Mouse (Mus musculus): ENCODE measurements around the gene Itpa. TPM values are rescaled to one million over a fixed set of nuclear protein-coding genes. Genes with fewer than 3 reads are reported as not detected.

Gene Itpa
- polyA plus RNA-seq, 1 experiment = 43.3 TPM

GRCm38 (mm10) chr2:130664102-130664701 is 3.2 kb upstream of the Itpa start, which contains the start of gene Ddrgk1:
Gene Ddrgk1, minus strand, starts transcription at chr2:130664659.
- DNase-seq = peak; percentile 89
- TF ChIP-seq CTCF (IDR thresholded peaks at IDR 0.05; ENCODE audit: borderline replicate concordance, control insufficient read depth, extremely low read depth, insufficient read depth, low read length, poor library complexity) (peak; percentile 51; the same call in 1 of the 2 replicates), POLR2A (IDR thresholded peaks at IDR 0.05; ENCODE audit: control insufficient read depth, extremely low read depth, insufficient read depth, low read length, poor library complexity) (peak; percentile 63)
- Histone ChIP-seq H3K4me1 (replicated peaks; ENCODE audit: control insufficient read depth, insufficient read depth, low read length) (peaks cover 17% of the 10 kb centered on the region), H3K4me3 (ENCODE audit: control insufficient read depth, insufficient read depth, low read length) (peak within 1 kb of the TSS; percentile 81), H3K27me3 (ENCODE audit: control insufficient read depth, insufficient read depth, low read length) (no peaks in the 10 kb centered on the region), H3K27ac (ENCODE audit: control insufficient read depth, insufficient read depth, low read length) (peak within 1 kb of the TSS; percentile 74), H3K36me3 (ENCODE audit: control insufficient read depth, insufficient read depth, low read length) (peaks cover 3% of the 10 kb centered on the region; the same call in 1 of the 2 replicates)
- under 1% methylated on average over 40 of the region's 40 CpGs for WGBS

GRCm38 (mm10) chr2:130677211-130677610 is 9.8 kb downstream of the Itpa start:
- H3K4me1 ChIP-seq (replicated peaks; ENCODE audit: control insufficient read depth, insufficient read depth, low read length) = no peaks in the 10 kb centered on the region
- no peak overlapping the region for H3K27ac ChIP-seq (ENCODE audit: control insufficient read depth, insufficient read depth, low read length)
- TF ChIP-seq CTCF (IDR thresholded peaks at IDR 0.05; ENCODE audit: borderline replicate concordance, control insufficient read depth, extremely low read depth, insufficient read depth, low read length, poor library complexity) (no peak), POLR2A (IDR thresholded peaks at IDR 0.05; ENCODE audit: control insufficient read depth, extremely low read depth, insufficient read depth, low read length, poor library complexity) (no peak)
- H3K4me3 ChIP-seq (ENCODE audit: control insufficient read depth, insufficient read depth, low read length) = no peak overlapping the region
- DNase-seq = no peak
- WGBS = 92% methylated on average over 10 of the region's 10 CpGs
- no peaks in the 10 kb centered on the region for H3K27me3 ChIP-seq (ENCODE audit: control insufficient read depth, insufficient read depth, low read length)
- H3K36me3 ChIP-seq (ENCODE audit: control insufficient read depth, insufficient read depth, low read length) = peaks cover 80% of the 10 kb centered on the region

GRCm38 (mm10) chr2:130679154-130679553 is 11.7 kb downstream of the Itpa start:
- Histone ChIP-seq H3K4me1 (replicated peaks; ENCODE audit: control insufficient read depth, insufficient read depth, low read length) (no peaks in the 10 kb centered on the region), H3K36me3 (ENCODE audit: control insufficient read depth, insufficient read depth, low read length) (peaks cover 63% of the 10 kb centered on the region), H3K27ac (ENCODE audit: control insufficient read depth, insufficient read depth, low read length) (no peak overlapping the region), H3K27me3 (ENCODE audit: control insufficient read depth, insufficient read depth, low read length) (no peaks in the 10 kb centered on the region), H3K4me3 (ENCODE audit: control insufficient read depth, insufficient read depth, low read length) (no peak overlapping the region)
- DNase-seq = no peak
- TF ChIP-seq POLR2A (IDR thresholded peaks at IDR 0.05; ENCODE audit: control insufficient read depth, extremely low read depth, insufficient read depth, low read length, poor library complexity) (no peak), CTCF (IDR thresholded peaks at IDR 0.05; ENCODE audit: borderline replicate concordance, control insufficient read depth, extremely low read depth, insufficient read depth, low read length, poor library complexity) (no peak)
- 95% methylated on average over 12 of the region's 12 CpGs for WGBS

- Histone ChIP-seq H3K4me1 (replicated peaks; ENCODE audit: control insufficient read depth, insufficient read depth, low read length) (no peaks in the 10 kb centered on the region), H3K27ac (ENCODE audit: control insufficient read depth, insufficient read depth, low read length) (no peak overlapping the region)
- WGBS = 99% methylated on average over 6 of the region's 6 CpGs
These were observed 12.5 kb downstream of the Itpa start for GRCm38 (mm10) chr2:130679899-130680298.

GRCm38 (mm10) chr2:130681531-130681930 is 14.1 kb downstream of the Itpa start:
- over 99% methylated on average over 3 of the region's 3 CpGs for WGBS
- H3K27ac ChIP-seq (ENCODE audit: control insufficient read depth, insufficient read depth, low read length) = no peak overlapping the region
- no peaks in the 10 kb centered on the region for H3K27me3 ChIP-seq (ENCODE audit: control insufficient read depth, insufficient read depth, low read length)
- no peak overlapping the region for H3K4me3 ChIP-seq (ENCODE audit: control insufficient read depth, insufficient read depth, low read length)
- no peaks in the 10 kb centered on the region for H3K4me1 ChIP-seq (replicated peaks; ENCODE audit: control insufficient read depth, insufficient read depth, low read length)
- no peak for DNase-seq
- TF ChIP-seq CTCF (IDR thresholded peaks at IDR 0.05; ENCODE audit: borderline replicate concordance, control insufficient read depth, extremely low read depth, insufficient read depth, low read length, poor library complexity) (no peak), POLR2A (IDR thresholded peaks at IDR 0.05; ENCODE audit: control insufficient read depth, extremely low read depth, insufficient read depth, low read length, poor library complexity) (no peak)
- H3K36me3 ChIP-seq (ENCODE audit: control insufficient read depth, insufficient read depth, low read length) = peaks cover 39% of the 10 kb centered on the region

More at GRCm38 (mm10) chr2:130679899-130680298, 12.5 kb downstream of the Itpa start:
- H3K36me3 ChIP-seq (ENCODE audit: control insufficient read depth, insufficient read depth, low read length) = peaks cover 56% of the 10 kb centered on the region
- no peak for DNase-seq
- H3K4me3 ChIP-seq (ENCODE audit: control insufficient read depth, insufficient read depth, low read length) = no peak overlapping the region
- TF ChIP-seq CTCF (IDR thresholded peaks at IDR 0.05; ENCODE audit: borderline replicate concordance, control insufficient read depth, extremely low read depth, insufficient read depth, low read length, poor library complexity) (no peak), POLR2A (IDR thresholded peaks at IDR 0.05; ENCODE audit: control insufficient read depth, extremely low read depth, insufficient read depth, low read length, poor library complexity) (no peak)
- H3K27me3 ChIP-seq (ENCODE audit: control insufficient read depth, insufficient read depth, low read length) = no peaks in the 10 kb centered on the region

- no peak for DNase-seq
- TF ChIP-seq POLR2A (IDR thresholded peaks at IDR 0.05; ENCODE audit: control insufficient read depth, extremely low read depth, insufficient read depth, low read length, poor library complexity) = no peak
- no peak for TF ChIP-seq CTCF (IDR thresholded peaks at IDR 0.05; ENCODE audit: borderline replicate concordance, control insufficient read depth, extremely low read depth, insufficient read depth, low read length, poor library complexity)
- no peaks in the 10 kb centered on the region for H3K4me1 ChIP-seq (replicated peaks; ENCODE audit: control insufficient read depth, insufficient read depth, low read length)
- no peak overlapping the region for H3K27ac ChIP-seq (ENCODE audit: control insufficient read depth, insufficient read depth, low read length)
- no peaks in the 10 kb centered on the region for H3K27me3 ChIP-seq (ENCODE audit: control insufficient read depth, insufficient read depth, low read length)
- WGBS = 93% methylated on average over 9 of the region's 9 CpGs
- no peak overlapping the region for H3K4me3 ChIP-seq (ENCODE audit: control insufficient read depth, insufficient read depth, low read length)
- H3K36me3 ChIP-seq (ENCODE audit: control insufficient read depth, insufficient read depth, low read length) = peaks cover 2% of the 10 kb centered on the region; the same call in 1 of the 2 replicates
These were observed 18.0 kb downstream of the Itpa start for GRCm38 (mm10) chr2:130685426-130685825.

All from thymus, adult 2 months (tissue).